Mouse (Mus musculus): Measurements from ENCODE around the gene Wnt5b. TPM values are rescaled to one million over a fixed set of nuclear protein-coding genes. Genes with fewer than 3 reads are reported as not detected.

The Wnt5b gene
- total and polyA plus RNA-seq, 2 experiments from 2014 or later = 3.6 to 4.7 TPM

- no peak for ATAC-seq
- H3K9me3 ChIP-seq (ENCODE audit: low read length) = no peaks in the 10 kb centered on the region
Observed at GRCm38 (mm10) chr6:119414262-119415043, 129.7 kb downstream of the Wnt5b start.

GRCm38 (mm10) chr6:119412588-119412987, 131.6 kb downstream of the Wnt5b start:
- H3K4me3 ChIP-seq (ENCODE audit: low read length) = no peak overlapping the region
- no peaks in the 10 kb centered on the region for H3K4me1 ChIP-seq (ENCODE audit: insufficient read depth, low read length)
- no peaks in the 10 kb centered on the region for H3K36me3 ChIP-seq (ENCODE audit: insufficient read depth, low read length)
- no peaks in the 10 kb centered on the region for H3K9me3 ChIP-seq (ENCODE audit: low read length)
- no peak for TF ChIP-seq CTCF (IDR thresholded peaks at IDR 0.05; ENCODE audit: low read depth)
- no peaks in the 10 kb centered on the region for H3K27me3 ChIP-seq (ENCODE audit: insufficient read depth, low read length)
- H3K4me2 ChIP-seq (ENCODE audit: low read depth, low read length) = no peak overlapping the region
- no peak overlapping the region for H3K9ac ChIP-seq (replicated peaks; ENCODE audit: low read length)
- H3K27ac ChIP-seq = no peak overlapping the region
- WGBS = 97% methylated on average over 4 of the region's 4 CpGs
- DNase-seq (ENCODE audit: low spot score) (no peak), ATAC-seq (no peak)

More at GRCm38 (mm10) chr6:119414262-119415043, 129.7 kb downstream of the Wnt5b start:
- WGBS = 83% methylated on average over 15 of the region's 15 CpGs
- no peak for DNase-seq (ENCODE audit: low spot score)
- Histone ChIP-seq H3K27me3 (ENCODE audit: insufficient read depth, low read length) (no peaks in the 10 kb centered on the region), H3K4me2 (ENCODE audit: low read depth, low read length) (no peak overlapping the region), H3K36me3 (ENCODE audit: insufficient read depth, low read length) (no peaks in the 10 kb centered on the region), H3K4me3 (ENCODE audit: low read length) (no peak overlapping the region), H3K9ac (replicated peaks; ENCODE audit: low read length) (no peak overlapping the region), H3K27ac (no peak overlapping the region), H3K4me1 (ENCODE audit: insufficient read depth, low read length) (no peaks in the 10 kb centered on the region)
- no peak for TF ChIP-seq CTCF (IDR thresholded peaks at IDR 0.05; ENCODE audit: low read depth)

- DNase-seq (ENCODE audit: low spot score) = no peak
- ATAC-seq = no peak
- Histone ChIP-seq H3K27me3 (ENCODE audit: insufficient read depth, low read length) (no peaks in the 10 kb centered on the region), H3K9me3 (ENCODE audit: low read length) (no peaks in the 10 kb centered on the region), H3K4me1 (ENCODE audit: insufficient read depth, low read length) (no peaks in the 10 kb centered on the region), H3K27ac (no peak overlapping the region), H3K4me3 (ENCODE audit: low read length) (no peak overlapping the region), H3K9ac (replicated peaks; ENCODE audit: low read length) (no peak overlapping the region), H3K36me3 (ENCODE audit: insufficient read depth, low read length) (no peaks in the 10 kb centered on the region), H3K4me2 (ENCODE audit: low read depth, low read length) (no peak overlapping the region)
- no peak for TF ChIP-seq CTCF (IDR thresholded peaks at IDR 0.05; ENCODE audit: low read depth)
- 87% methylated on average over 3 of the region's 3 CpGs for WGBS
Observed at GRCm38 (mm10) chr6:119411511-119411910, 132.6 kb downstream of the Wnt5b start.

- no peak overlapping the region for H3K9ac ChIP-seq (replicated peaks; ENCODE audit: low read length)
- no peak overlapping the region for H3K4me2 ChIP-seq (ENCODE audit: low read depth, low read length)
- no peak overlapping the region for H3K27ac ChIP-seq
- H3K36me3 ChIP-seq (ENCODE audit: insufficient read depth, low read length) = no peaks in the 10 kb centered on the region
- no peak for DNase-seq (ENCODE audit: low spot score)
- no peak overlapping the region for H3K4me3 ChIP-seq (ENCODE audit: low read length)
- no peaks in the 10 kb centered on the region for H3K9me3 ChIP-seq (ENCODE audit: low read length)
- no peak for ATAC-seq
- H3K27me3 ChIP-seq (ENCODE audit: insufficient read depth, low read length) = no peaks in the 10 kb centered on the region
- WGBS = 27% methylated on average over 1 of the region's 1 CpGs
- H3K4me1 ChIP-seq (ENCODE audit: insufficient read depth, low read length) = no peaks in the 10 kb centered on the region
- no peak for TF ChIP-seq CTCF (IDR thresholded peaks at IDR 0.05; ENCODE audit: low read depth)
Observed at GRCm38 (mm10) chr6:119409766-119410165, 134.4 kb downstream of the Wnt5b start.

GRCm38 (mm10) chr6:119408582-119408981, 135.6 kb downstream of the Wnt5b start:
- 54% methylated on average over 9 of the region's 9 CpGs for WGBS
- no peak overlapping the region for H3K4me2 ChIP-seq (ENCODE audit: low read depth, low read length)
- TF ChIP-seq CTCF (IDR thresholded peaks at IDR 0.05; ENCODE audit: low read depth) = no peak

GRCm38 (mm10) chr6:119407818-119408217, 136.3 kb downstream of the Wnt5b start:
- Histone ChIP-seq H3K4me1 (ENCODE audit: insufficient read depth, low read length) (no peaks in the 10 kb centered on the region), H3K27me3 (ENCODE audit: insufficient read depth, low read length) (no peaks in the 10 kb centered on the region), H3K4me2 (ENCODE audit: low read depth, low read length) (no peak overlapping the region), H3K4me3 (ENCODE audit: low read length) (no peak overlapping the region), H3K9ac (replicated peaks; ENCODE audit: low read length) (no peak overlapping the region), H3K36me3 (ENCODE audit: insufficient read depth, low read length) (no peaks in the 10 kb centered on the region), H3K9me3 (ENCODE audit: low read length) (no peaks in the 10 kb centered on the region), H3K27ac (no peak overlapping the region)
- no peak for TF ChIP-seq CTCF (IDR thresholded peaks at IDR 0.05; ENCODE audit: low read depth)
- WGBS = 58% methylated on average over 5 of the region's 6 CpGs
- DNase-seq (ENCODE audit: low spot score) (no peak), ATAC-seq (no peak)

More at GRCm38 (mm10) chr6:119408582-119408981, 135.6 kb downstream of the Wnt5b start:
- Histone ChIP-seq H3K9ac (replicated peaks; ENCODE audit: low read length) (no peak overlapping the region), H3K36me3 (ENCODE audit: insufficient read depth, low read length) (no peaks in the 10 kb centered on the region), H3K9me3 (ENCODE audit: low read length) (no peaks in the 10 kb centered on the region), H3K4me1 (ENCODE audit: insufficient read depth, low read length) (no peaks in the 10 kb centered on the region), H3K4me3 (ENCODE audit: low read length) (no peak overlapping the region), H3K27me3 (ENCODE audit: insufficient read depth, low read length) (no peaks in the 10 kb centered on the region), H3K27ac (no peak overlapping the region)
- DNase-seq (ENCODE audit: low spot score) (no peak), ATAC-seq (no peak)

GRCm38 (mm10) chr6:119406528-119406927, 137.6 kb downstream of the Wnt5b start:
- 92% methylated on average over 8 of the region's 8 CpGs for WGBS
- no peaks in the 10 kb centered on the region for H3K4me1 ChIP-seq (ENCODE audit: insufficient read depth, low read length)
- no peaks in the 10 kb centered on the region for H3K9me3 ChIP-seq (ENCODE audit: low read length)
- DNase-seq (ENCODE audit: low spot score) = no peak
- TF ChIP-seq CTCF (IDR thresholded peaks at IDR 0.05; ENCODE audit: low read depth) = no peak
- H3K36me3 ChIP-seq (ENCODE audit: insufficient read depth, low read length) = no peaks in the 10 kb centered on the region
- no peak overlapping the region for H3K4me3 ChIP-seq (ENCODE audit: low read length)
- H3K4me2 ChIP-seq (ENCODE audit: low read depth, low read length) = no peak overlapping the region
- H3K27me3 ChIP-seq (ENCODE audit: insufficient read depth, low read length) = no peaks in the 10 kb centered on the region
- no peak overlapping the region for H3K9ac ChIP-seq (replicated peaks; ENCODE audit: low read length)
- H3K27ac ChIP-seq = no peak overlapping the region
- ATAC-seq = no peak

Measured in hindbrain, postnatal 0 days (tissue).